Mouse (Mus musculus) C2C12 (cell line): ENCODE measurements around the gene Ptpn20. TPM values are rescaled to one million over a fixed set of nuclear protein-coding genes. Genes with fewer than 3 reads are reported as not detected.

Experiments
- H3K27me3 ChIP-seq: one replicate; pipeline ENCODE4 v1.6.1; 2011; ENCODE audit not compliant: control insufficient read depth, insufficient read depth, insufficient read length
- H3K36me3 ChIP-seq: one replicate; pipeline ENCODE4 v1.6.1; 2011; ENCODE audit not compliant: control insufficient read depth, insufficient read depth
- H3K4me3 ChIP-seq: one replicate; pipeline ENCODE4 v1.5.1; 2011; ENCODE audit warnings: mild to moderate bottlenecking, control low read depth; ENCODE audit not compliant: poor library complexity, insufficient read depth, severe bottlenecking
- H3K79me2 ChIP-seq: one replicate; pipeline ENCODE4 v1.6.1; 2011; ENCODE audit not compliant: control insufficient read depth, insufficient read depth
- H3K79me3 ChIP-seq: one replicate; pipeline ENCODE4 v1.6.1; 2011; ENCODE audit warnings: low read depth, control low read depth
- H3ac ChIP-seq: one replicate; pipeline ENCODE3; 2011; ENCODE audit warnings: low read depth; ENCODE audit not compliant: control insufficient read depth, insufficient read length
- CEBPB ChIP-seq: IDR thresholded peaks from one replicate; pipeline ENCODE4 v1.6.1; 2011; ENCODE audit warnings: low read depth, mild to moderate bottlenecking, control low read depth, moderate library complexity
- CTCF ChIP-seq: IDR thresholded peaks from one replicate; pipeline ENCODE4 v1.5.1; 2011; ENCODE audit not compliant: control insufficient read depth, insufficient read depth, insufficient read length
- FOSL1 ChIP-seq: IDR thresholded peaks from one replicate; pipeline ENCODE4 v1.8.0; 2011; ENCODE audit warnings: mild to moderate bottlenecking, low read length; ENCODE audit not compliant: poor library complexity, insufficient read depth, severe bottlenecking
- MAX ChIP-seq: IDR thresholded peaks from one replicate; pipeline ENCODE4 v1.6.1; 2011; ENCODE audit warnings: mild to moderate bottlenecking, control low read depth
- MYOD1 ChIP-seq: IDR thresholded peaks from one replicate; pipeline ENCODE4 v1.6.1; 2011; ENCODE audit warnings: low read depth; ENCODE audit not compliant: control insufficient read depth, insufficient read length
- MYOG ChIP-seq: IDR thresholded peaks from one replicate; pipeline ENCODE4 v1.6.1; 2011; ENCODE audit not compliant: control insufficient read depth, insufficient read length; ENCODE audit errors: extremely low read depth
- USF1 ChIP-seq: IDR thresholded peaks from one replicate; pipeline ENCODE4 v1.6.1; 2011; ENCODE audit warnings: low read depth, mild to moderate bottlenecking, control low read depth, moderate library complexity
- polyA plus RNA-seq: library from polyadenylated mRNA; unstranded; fragments of >200 nt; fragmentation: generic; extraction: Trizol; gene quantifications from one replicate; pipeline ENCODE4 v1.2.1, GENCODE M21; 2012; ENCODE audit warnings: missing spikeins

The Ptpn20 gene
- polyA plus RNA-seq, 1 experiment, result not detected

DNA sequence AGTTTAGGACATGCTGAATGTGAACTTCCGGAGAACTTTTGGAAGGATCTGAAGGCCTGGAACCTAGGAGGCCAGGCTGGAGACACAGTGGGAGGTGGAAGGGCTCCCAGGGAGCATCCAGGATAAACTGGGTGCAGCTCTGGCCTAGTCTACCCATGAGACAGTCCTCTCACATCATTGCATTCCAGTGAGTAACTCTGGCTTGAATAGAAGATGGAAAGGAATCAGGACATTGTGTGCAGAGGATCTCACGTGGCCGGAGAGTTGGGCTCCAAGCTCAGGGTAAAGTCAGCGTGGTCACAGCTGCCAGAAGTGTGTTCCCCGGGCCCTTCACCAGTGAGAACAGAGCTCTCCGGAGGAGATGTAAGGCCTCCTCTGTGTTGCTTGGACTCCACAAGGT lies 91.6 kb downstream of the Ptpn20 start:
- Histone ChIP-seq H3K79me3 (no peaks in the 10 kb centered on the region), H3K36me3 (no peaks in the 10 kb centered on the region), H3ac (no peak overlapping the region), H3K27me3 (peaks cover 6% of the 10 kb centered on the region), H3K79me2 (no peaks in the 10 kb centered on the region), H3K4me3 (no peak overlapping the region)
- no peak for TF ChIP-seq CEBPB
- no peak for TF ChIP-seq MYOG
- TF ChIP-seq FOSL1, result no peak
- no peak for TF ChIP-seq MYOD1

GRCm38 (mm10) chr14:33682768-33683167 lies 93.8 kb downstream of the Ptpn20 start:
- H3K79me3 ChIP-seq, result no peaks in the 10 kb centered on the region
- H3K27me3 ChIP-seq, result peaks cover 6% of the 10 kb centered on the region
- no peaks in the 10 kb centered on the region for H3K79me2 ChIP-seq
- H3ac ChIP-seq, result no peak overlapping the region
- TF ChIP-seq MYOG, result no peak
- no peak for TF ChIP-seq FOSL1
- TF ChIP-seq MAX, result no peak
- no peak for TF ChIP-seq MYOD1
- no peak for TF ChIP-seq USF1
- no peak for TF ChIP-seq CTCF
- TF ChIP-seq CEBPB, result no peak
- H3K4me3 ChIP-seq, result no peak overlapping the region
- no peaks in the 10 kb centered on the region for H3K36me3 ChIP-seq

DNA sequence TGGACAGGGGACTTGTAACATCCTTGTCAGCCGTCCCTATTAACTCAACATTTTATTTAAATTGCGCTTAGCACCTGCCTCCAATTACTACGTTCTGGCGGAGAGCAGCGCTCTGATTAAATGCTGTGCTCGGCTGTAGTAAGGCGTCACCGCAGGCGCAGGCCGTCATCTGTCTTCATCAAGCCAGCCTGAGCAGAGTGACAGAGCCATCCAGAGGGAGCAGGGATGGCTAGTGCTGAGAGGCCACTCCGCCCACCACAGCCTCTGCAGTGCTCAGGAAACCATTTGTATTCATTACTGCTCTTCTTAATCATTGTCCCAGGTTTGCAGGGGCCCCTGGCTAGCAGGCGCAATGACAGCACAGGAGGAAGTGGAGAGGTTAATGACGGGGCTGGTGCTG lies 94.7 kb downstream of the Ptpn20 start:
- no peak for TF ChIP-seq MAX
- no peak for TF ChIP-seq USF1
- no peak for TF ChIP-seq MYOD1
- no peak for TF ChIP-seq CTCF
- no peak for TF ChIP-seq MYOG
- no peak for TF ChIP-seq CEBPB
- TF ChIP-seq FOSL1, result no peak
- H3K4me3 ChIP-seq, result no peak overlapping the region
- no peak overlapping the region for H3ac ChIP-seq
- H3K27me3 ChIP-seq, result peaks cover 10% of the 10 kb centered on the region
- H3K79me3 ChIP-seq, result no peaks in the 10 kb centered on the region
- H3K36me3 ChIP-seq, result no peaks in the 10 kb centered on the region
- no peaks in the 10 kb centered on the region for H3K79me2 ChIP-seq

GRCm38 (mm10) chr14:33687444-33688028 lies 98.5 kb downstream of the Ptpn20 start:
- no peaks in the 10 kb centered on the region for H3K36me3 ChIP-seq
- no peaks in the 10 kb centered on the region for H3K79me2 ChIP-seq
- no peak overlapping the region for H3K4me3 ChIP-seq
- no peaks in the 10 kb centered on the region for H3K79me3 ChIP-seq
- peaks cover 10% of the 10 kb centered on the region for H3K27me3 ChIP-seq
- H3ac ChIP-seq, result no peak overlapping the region
- TF ChIP-seq MYOD1 (no peak), CEBPB (no peak), MYOG (no peak)

DNA sequence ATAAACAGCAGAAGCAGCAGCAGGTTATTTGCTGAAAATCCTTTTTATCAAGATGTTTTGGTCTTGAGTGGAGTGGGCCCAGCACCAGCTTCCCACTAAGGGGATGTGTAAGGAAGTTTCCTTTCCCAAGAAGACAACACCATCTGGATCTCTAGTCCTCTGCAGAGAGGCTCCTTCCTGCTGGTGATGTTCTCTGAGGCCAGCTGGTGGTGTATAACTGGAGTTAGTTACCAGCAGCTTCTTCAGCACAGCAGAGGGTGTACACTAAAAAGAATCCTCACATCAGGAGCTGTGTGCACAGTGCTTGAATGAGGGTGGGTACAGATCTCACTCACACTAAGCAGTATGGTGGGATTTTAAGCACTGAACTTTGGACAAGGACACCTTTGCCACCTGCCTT lies 100.0 kb downstream of the Ptpn20 start:
- H3ac ChIP-seq, result no peak overlapping the region
- TF ChIP-seq FOSL1 (no peak), CTCF (no peak), MYOD1 (no peak), USF1 (no peak), MYOG (no peak), CEBPB (no peak), MAX (no peak)
- no peaks in the 10 kb centered on the region for H3K36me3 ChIP-seq
- H3K79me3 ChIP-seq, result no peaks in the 10 kb centered on the region
- no peak overlapping the region for H3K4me3 ChIP-seq
- peaks cover 5% of the 10 kb centered on the region for H3K27me3 ChIP-seq
- H3K79me2 ChIP-seq, result no peaks in the 10 kb centered on the region

Other genes with a start within 250 kb of the Ptpn20 start
- 8.7 TPM for gene Mapk8, start 142.0 kb upstream of the Ptpn20 start, polyA plus RNA-seq
- not detected for gene Frmpd2, start 117.5 kb upstream of the Ptpn20 start, polyA plus RNA-seq